Mouse (Mus musculus): ENCODE data around the gene Tysnd1.

The Tysnd1 gene

GRCm38 (mm10) chr10:61694870-61695670 lies at the start of gene Tysnd1:
TSS of gene Tysnd1 (plus strand) at chr10:61695514.
- peak; percentile 97 to 99 for DNase-seq (ENCODE audit: inconsistent age in 2 of 2, low spot score in 1 of 2)

- DNase-seq (ENCODE audit: inconsistent age in 2 of 2, low spot score in 1 of 2): no peak
Observed at GRCm38 (mm10) chr10:61646557-61646956, 48.8 kb upstream of the Tysnd1 start.

- peak; percentile 89 to 95 for DNase-seq (ENCODE audit: inconsistent age in 2 of 2, low spot score in 1 of 2)
Observed at GRCm38 (mm10) chr10:61647790-61648736, 47.3 kb upstream of the Tysnd1 start, which contains the start of gene Ppa1. TSS of gene Ppa1 (plus strand) at chr10:61648552.

- peak in 1 of 2 experiments; percentile 15 for DNase-seq (ENCODE audit: inconsistent age in 2 of 2, low spot score in 1 of 2)
Observed at GRCm38 (mm10) chr10:61648737-61649645, 46.3 kb upstream of the Tysnd1 start.

GRCm38 (mm10) chr10:61654105-61654504 lies 41.2 kb upstream of the Tysnd1 start:
- no peak for DNase-seq (ENCODE audit: inconsistent age in 2 of 2, low spot score in 1 of 2)

- no peak for DNase-seq (ENCODE audit: inconsistent age in 2 of 2, low spot score in 1 of 2)
Observed at GRCm38 (mm10) chr10:61654691-61655090, 40.6 kb upstream of the Tysnd1 start.

GRCm38 (mm10) chr10:61655188-61655587 lies 40.1 kb upstream of the Tysnd1 start:
- DNase-seq (ENCODE audit: inconsistent age in 2 of 2, low spot score in 1 of 2): no peak

GRCm38 (mm10) chr10:61656928-61657882 lies 38.1 kb upstream of the Tysnd1 start:
- peak in 1 of 2 experiments; percentile 49 for DNase-seq (ENCODE audit: inconsistent age in 2 of 2, low spot score in 1 of 2)

- peak in 1 of 2 experiments; percentile 76 for DNase-seq (ENCODE audit: inconsistent age in 2 of 2, low spot score in 1 of 2)
Observed at GRCm38 (mm10) chr10:61657985-61658384, 37.3 kb upstream of the Tysnd1 start.

GRCm38 (mm10) chr10:61661887-61662286 lies 33.4 kb upstream of the Tysnd1 start:
- peak; percentile 27 to 67 for DNase-seq (ENCODE audit: inconsistent age in 2 of 2, low spot score in 1 of 2)

GRCm38 (mm10) chr10:61662391-61662988 lies 32.8 kb upstream of the Tysnd1 start:
- DNase-seq (ENCODE audit: inconsistent age in 2 of 2, low spot score in 1 of 2): peak; percentile 38 to 83

GRCm38 (mm10) chr10:61665111-61665510 lies 30.2 kb upstream of the Tysnd1 start:
- DNase-seq (ENCODE audit: inconsistent age in 2 of 2, low spot score in 1 of 2): no peak

- DNase-seq (ENCODE audit: inconsistent age in 2 of 2, low spot score in 1 of 2): no peak
Observed at GRCm38 (mm10) chr10:61665651-61666050, 29.7 kb upstream of the Tysnd1 start.

GRCm38 (mm10) chr10:61669289-61669688 lies 26.0 kb upstream of the Tysnd1 start:
- DNase-seq (ENCODE audit: inconsistent age in 2 of 2, low spot score in 1 of 2): no peak

- peak in 1 of 2 experiments; percentile 54 for DNase-seq (ENCODE audit: inconsistent age in 2 of 2, low spot score in 1 of 2)
Observed at GRCm38 (mm10) chr10:61669896-61670295, 25.4 kb upstream of the Tysnd1 start.

- no peak for DNase-seq (ENCODE audit: inconsistent age in 2 of 2, low spot score in 1 of 2)
Observed at GRCm38 (mm10) chr10:61670758-61671157, 24.6 kb upstream of the Tysnd1 start.

- DNase-seq (ENCODE audit: inconsistent age in 2 of 2, low spot score in 1 of 2): no peak
Observed at GRCm38 (mm10) chr10:61675935-61676334, 19.4 kb upstream of the Tysnd1 start.

GRCm38 (mm10) chr10:61679545-61679944 lies 15.8 kb upstream of the Tysnd1 start:
- no peak for DNase-seq (ENCODE audit: inconsistent age in 2 of 2, low spot score in 1 of 2)
